Mouse (Mus musculus): ENCODE data around the gene Fbln2.

DNA sequence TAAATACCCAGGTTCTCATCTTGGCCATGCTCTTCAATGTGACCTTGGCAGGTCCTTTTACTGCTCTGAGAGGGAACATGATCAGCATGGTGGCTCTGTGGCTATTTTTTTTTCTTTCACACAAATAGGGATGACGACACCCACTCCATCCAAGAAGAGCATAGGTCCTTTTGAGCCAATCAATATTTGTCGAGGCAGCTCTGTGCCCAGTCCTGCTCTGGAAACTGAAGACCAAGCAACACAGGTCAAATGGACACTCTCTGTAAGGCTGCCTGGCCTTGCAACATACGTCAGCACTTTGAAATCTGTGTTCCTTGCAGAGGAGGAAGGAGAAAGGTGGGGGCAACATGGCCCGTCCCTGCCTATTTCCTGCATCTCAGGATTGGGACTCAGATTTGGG lies 83.2 kb downstream of the Fbln2 start:
- no peak for TF ChIP-seq GATA1 (IDR thresholded peaks at IDR 0.05; ENCODE audit: borderline replicate concordance, low read length)
- no peak for TF ChIP-seq FLI1 (IDR thresholded peaks at IDR 0.05; ENCODE audit: low read length)
